Mouse (Mus musculus): Measurements from ENCODE around the gene Ermp1.

GRCm38 (mm10) chr19:29664934-29665333 is 16.7 kb upstream of the Ermp1 start:
- TF ChIP-seq CTCF (IDR thresholded peaks at IDR 0.05; ENCODE audit: low read depth): no peak
- TF ChIP-seq EP300 (IDR thresholded peaks at IDR 0.05; ENCODE audit: low read depth): no peak

All from liver, postnatal 0 days (tissue).